Mouse (Mus musculus) CH12.LX (cell line): ENCODE results near the gene Scrn3. TPM values are rescaled to one million over a fixed set of nuclear protein-coding genes. Genes with fewer than 3 reads are reported as not detected.

Experiments
- DNase-seq: peaks from one replicate; pipeline ENCODE4 v3.0.0-alpha.2; 2013; ENCODE audit errors: extremely low read depth
- H3K27ac ChIP-seq: 2 replicates; pipeline ENCODE4 v1.5.1; 2012; ENCODE audit warnings: low read depth, mild to moderate bottlenecking, control low read depth, moderate library complexity; ENCODE audit not compliant: insufficient read depth
- H3K27me3 ChIP-seq: replicated peaks from 2 replicates; pipeline ENCODE3; 2012; ENCODE audit warnings: inconsistent platforms
- H3K36me3 ChIP-seq, 2 experiments: replicated peaks in 1 of 2; 2 replicates each; pipeline versions ENCODE3 to v1.6.1; 2012; ENCODE audit warnings: inconsistent platforms in 1 of 2, low read length in 1 of 2, mild to moderate bottlenecking in 1 of 2, mixed read lengths in 1 of 2, moderate library complexity in 1 of 2; ENCODE audit not compliant: control insufficient read depth in 1 of 2, insufficient read depth in 1 of 2
- H3K4me1 ChIP-seq, 2 experiments: 2 replicates each; pipeline ENCODE4 v1.6.1; 2012; ENCODE audit warnings: inconsistent platforms in 1 of 2, moderate library complexity in 1 of 2; ENCODE audit not compliant: insufficient read depth in 2 of 2, control insufficient read depth in 1 of 2
- H3K4me2 ChIP-seq: 2 replicates; pipeline ENCODE4 v1.6.1; 2012; ENCODE audit warnings: low read depth, mild to moderate bottlenecking, control low read depth; ENCODE audit not compliant: poor library complexity, insufficient read depth, severe bottlenecking
- H3K4me3 ChIP-seq, 3 experiments: fragments of 150-350 bp in 1 of 3; sonication (generic) in 1 of 3; replicated peaks in 1 of 3; 2 replicates each; pipeline versions ENCODE3 to v1.5.1; 2011 to 2012; ENCODE audit warnings: low read depth in 2 of 3, low read length in 2 of 3, mild to moderate bottlenecking in 2 of 3, moderate library complexity in 2 of 3, control low read depth in 1 of 3, improper control_type of control experiment in 1 of 3, inconsistent platforms in 1 of 3, mixed read lengths in 1 of 3; ENCODE audit not compliant: poor library complexity in 1 of 3
- H3K79me2 ChIP-seq: replicated peaks from 2 replicates; pipeline ENCODE4 v1.6.1; 2012; ENCODE audit warnings: mild to moderate bottlenecking, moderate library complexity; ENCODE audit not compliant: control insufficient read depth, poor library complexity, insufficient read depth, severe bottlenecking; ENCODE audit errors: extremely low read depth
- H3K9ac ChIP-seq: 2 replicates; pipeline ENCODE4 v1.6.1; 2012; ENCODE audit warnings: low read depth, mild to moderate bottlenecking, control low read depth, moderate library complexity; ENCODE audit not compliant: insufficient read depth
- H3K9me3 ChIP-seq: replicated peaks from 2 replicates; pipeline ENCODE3; 2012; ENCODE audit warnings: low read length, inconsistent platforms, mixed read lengths
- BHLHE40 ChIP-seq: IDR thresholded peaks from 2 replicates; pipeline ENCODE4 v1.6.1; 2011; ENCODE audit warnings: mild to moderate bottlenecking, low read depth, low read length, improper control_type of control experiment
- CHD2 ChIP-seq: IDR thresholded peaks from 2 replicates; pipeline ENCODE4 v1.6.1; 2011; ENCODE audit warnings: low read length, improper control_type of control experiment
- CTCF ChIP-seq, 2 experiments: IDR thresholded peaks in 1 of 2; conservative IDR thresholded peaks in 1 of 2; 2 replicates each; pipeline ENCODE4 v1.5.1; 2011 to 2012; ENCODE audit warnings: low read depth in 2 of 2, low read length in 2 of 2, improper control_type of control experiment in 1 of 2, inconsistent platforms in 1 of 2, mild to moderate bottlenecking in 1 of 2, moderate library complexity in 1 of 2
- E2F4 ChIP-seq: IDR thresholded peaks from 2 replicates; pipeline ENCODE4 v1.6.1; 2011; ENCODE audit warnings: low read depth, low read length, improper control_type of control experiment; ENCODE audit not compliant: insufficient replicate concordance
- ELF1 ChIP-seq: IDR thresholded peaks from 2 replicates; pipeline ENCODE4 v1.6.1; 2014; ENCODE audit warnings: low read depth, mild to moderate bottlenecking, inconsistent platforms, low read length, improper control_type of control experiment
- EP300 ChIP-seq: IDR thresholded peaks from 2 replicates; pipeline ENCODE4 v1.6.1; 2011; ENCODE audit warnings: low read length, improper control_type of control experiment
- GABPA ChIP-seq: IDR thresholded peaks from 2 replicates; pipeline ENCODE4 v1.6.1; 2012; ENCODE audit warnings: low read depth, low read length, improper control_type of control experiment, inconsistent platforms; ENCODE audit not compliant: insufficient replicate concordance
- HCFC1 ChIP-seq: IDR thresholded peaks from 2 replicates; pipeline ENCODE4 v1.6.1; 2012; ENCODE audit warnings: low read depth, mild to moderate bottlenecking, inconsistent platforms, low read length, improper control_type of control experiment
- JUN ChIP-seq: IDR thresholded peaks from 2 replicates; pipeline ENCODE4 v1.6.1; 2011; ENCODE audit warnings: low read depth, mild to moderate bottlenecking, low read length, improper control_type of control experiment, moderate library complexity; ENCODE audit not compliant: insufficient read depth
- JUND ChIP-seq: conservative IDR thresholded peaks from 2 replicates; pipeline ENCODE4 v1.6.1; 2011; ENCODE audit warnings: low read depth, low read length, improper control_type of control experiment
- MAX ChIP-seq: IDR thresholded peaks from 2 replicates; pipeline ENCODE4 v1.6.1; 2011; ENCODE audit warnings: low read length, improper control_type of control experiment
- MAZ ChIP-seq: IDR thresholded peaks from 2 replicates; pipeline ENCODE4 v1.6.1; 2012; ENCODE audit warnings: low read depth, mild to moderate bottlenecking, inconsistent platforms, low read length, improper control_type of control experiment, moderate library complexity
- POLR2AphosphoS2 ChIP-seq: IDR thresholded peaks from 2 replicates; pipeline ENCODE4 v1.6.1; 2011; ENCODE audit warnings: low read depth, low read length, improper control_type of control experiment
- RAD21 ChIP-seq: IDR thresholded peaks from 2 replicates; pipeline ENCODE4 v1.6.1; 2011; ENCODE audit warnings: low read depth, mild to moderate bottlenecking, low read length, improper control_type of control experiment, moderate library complexity
- RCOR1 ChIP-seq: conservative IDR thresholded peaks from 2 replicates; pipeline ENCODE4 v1.6.1; 2012; ENCODE audit warnings: low read depth, mild to moderate bottlenecking, inconsistent platforms, low read length, improper control_type of control experiment
- SIN3A ChIP-seq: IDR thresholded peaks from 2 replicates; pipeline ENCODE4 v1.6.1; 2012; ENCODE audit warnings: low read length, improper control_type of control experiment, inconsistent platforms
- TCF12 ChIP-seq: IDR thresholded peaks from 2 replicates; pipeline ENCODE4 v1.6.1; 2014; ENCODE audit warnings: low read depth, mild to moderate bottlenecking, inconsistent platforms, low read length, improper control_type of control experiment
- USF1 ChIP-seq: IDR thresholded peaks from 2 replicates; pipeline ENCODE4 v1.6.1; 2014; ENCODE audit warnings: low read depth, mild to moderate bottlenecking, inconsistent platforms, low read length, improper control_type of control experiment
- USF2 ChIP-seq: conservative IDR thresholded peaks from 2 replicates; pipeline ENCODE4 v1.6.1; 2011; ENCODE audit warnings: low read depth, low read length, improper control_type of control experiment
- ZMIZ1 ChIP-seq: IDR thresholded peaks from 2 replicates; pipeline ENCODE4 v1.6.1; 2012; ENCODE audit warnings: low read depth, mild to moderate bottlenecking, inconsistent platforms, low read length, improper control_type of control experiment
- dilution Hi-C: fragments of 300-500 bp; cut with MboI; formaldehyde crosslinking; loops from 2 replicates; pipeline ENCODE4 v1.14.3; 2020; ENCODE audit warnings: low sequenced_read_pairs; ENCODE audit not compliant: extremely low pct_unique_long_range_greater_than_20kb, extremely low pct_ligation_motif_present
- in situ Hi-C: fragments of 300-500 bp; cut with MboI; formaldehyde crosslinking; loops from 3 replicates; pipeline ENCODE4 v1.14.3; 2019; ENCODE audit warnings: low sequenced_read_pairs, low pct_ligation_motif_present, low pct_unique_long_range_greater_than_20kb, mixed read lengths
- polyA plus RNA-seq: library from polyadenylated mRNA; unstranded; fragments of >175 nt; gene quantifications from 2 replicates; pipeline ENCODE4 v1.2.1, GENCODE M21; 2012; ENCODE audit warnings: low read depth; ENCODE audit not compliant: insufficient read length
- total RNA-seq, 2 experiments: library from RNA; depleted of rRNA; stranded (reverse); fragments of 300-350 nt in 1 of 2; fragments of >200 nt in 1 of 2; gene quantifications; 2 replicates each; pipeline ENCODE4 v1.2.3; 2012 to 2014

Gene Scrn3
- total and polyA plus RNA-seq, 3 experiments = 6.6 to 14.8 (median 11.1) TPM

- TF ChIP-seq MAZ = no peak
Observed at GRCm38 (mm10) chr2:73312152-73313116, at the start of gene Scrn3, which contains the start of gene Cir1 (continued).

GRCm38 (mm10) chr2:73263172-73263765, 49.1 kb upstream of the Scrn3 start:
- no peaks in the 10 kb centered on the region for H3K36me3 ChIP-seq
- no peaks in the 10 kb centered on the region for H3K27me3 ChIP-seq
- no peak overlapping the region for H3K4me2 ChIP-seq
- H3K9ac ChIP-seq = no peak overlapping the region
- H3K4me1 ChIP-seq = no peaks in the 10 kb centered on the region
- in situ Hi-C loops = loop anchor here (10.0 kb wide), 1 partner anchor 48 kb away; the partner anchor contains the start of gene Ola1
- dilution Hi-C loops = no loop called here
- no peak overlapping the region for H3K4me3 ChIP-seq
- H3K79me2 ChIP-seq = no peaks in the 10 kb centered on the region
- no peak overlapping the region for H3K27ac ChIP-seq
- peaks cover 3% of the 10 kb centered on the region for H3K9me3 ChIP-seq
- no peak for TF ChIP-seq CHD2
- TF ChIP-seq JUND = no peak
- TF ChIP-seq GABPA = no peak
- no peak for TF ChIP-seq ELF1
- TF ChIP-seq SIN3A = no peak
- no peak for TF ChIP-seq RAD21
- no peak for TF ChIP-seq JUN
- no peak for TF ChIP-seq MAX
- DNase-seq = no peak

GRCm38 (mm10) chr2:73263794-73264610, 48.4 kb upstream of the Scrn3 start:
- no peaks in the 10 kb centered on the region for H3K27me3 ChIP-seq
- peaks cover 3% of the 10 kb centered on the region for H3K9me3 ChIP-seq
- H3K27ac ChIP-seq = no peak overlapping the region
- H3K4me1 ChIP-seq = no peaks in the 10 kb centered on the region
- H3K4me2 ChIP-seq = no peak overlapping the region
- H3K79me2 ChIP-seq = no peaks in the 10 kb centered on the region
- DNase-seq = no peak
- no peak overlapping the region for H3K4me3 ChIP-seq
- TF ChIP-seq TCF12 = no peak
- no peak for TF ChIP-seq ELF1
- no peak for TF ChIP-seq USF2
- no peak for TF ChIP-seq HCFC1
- no peak for TF ChIP-seq POLR2AphosphoS2
- no peak for TF ChIP-seq E2F4
- no peak for TF ChIP-seq JUN
- TF ChIP-seq EP300 = no peak
- TF ChIP-seq CTCF (conservative IDR thresholded peaks at IDR 0.05 in 1 of 2, IDR thresholded peaks at IDR 0.05 in 1 of 2; ENCODE audit: low read depth in 2 of 2, low read length in 2 of 2) = no peak
- TF ChIP-seq ZMIZ1 = no peak
- no peak for TF ChIP-seq BHLHE40
- no peak for TF ChIP-seq RCOR1
- TF ChIP-seq USF1 = no peak
- H3K9ac ChIP-seq = no peak overlapping the region
- dilution Hi-C loops (no loop called here), in situ Hi-C loops (loop anchor here (10.0 kb wide), 1 partner anchor 49 kb away; the partner anchor contains the start of gene Ola1)
- H3K36me3 ChIP-seq = no peaks in the 10 kb centered on the region
